Mouse (Mus musculus) thymus, postnatal 4 days (tissue): ENCODE data around the gene Trim40.

Experiments used
- DNase-seq: peaks from one replicate; pipeline ENCODE4 v3.0.0; 2021

The Trim40 gene

GRCm38 (mm10) chr17:36890073-36890903, at the start of gene Trim40:
Gene Trim40, minus strand, starts transcription at chr17:36890123.
- DNase-seq, result no peak

DNA sequence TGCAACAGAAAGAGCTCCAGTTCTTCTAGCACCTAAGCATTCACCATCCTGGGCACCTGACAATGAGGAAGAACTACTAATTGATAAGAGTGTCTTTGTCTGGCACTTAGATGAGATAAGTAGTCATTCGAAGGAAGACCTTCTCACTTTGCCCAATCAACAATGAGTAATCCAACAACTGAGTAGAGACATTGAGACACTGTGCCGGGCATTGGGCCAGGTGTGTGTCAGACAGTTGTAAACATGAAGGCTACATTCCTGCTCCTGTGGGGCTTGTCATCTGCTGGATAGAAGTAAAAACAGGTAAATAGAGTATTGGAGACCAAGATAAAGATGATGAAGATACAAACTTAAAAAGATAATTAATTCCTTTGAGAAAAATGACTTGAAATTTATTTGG, 48.1 kb upstream of the Trim40 start:
- no peak for DNase-seq

GRCm38 (mm10) chr17:36931806-36932205, 41.9 kb upstream of the Trim40 start:
- DNase-seq, result no peak

DNA sequence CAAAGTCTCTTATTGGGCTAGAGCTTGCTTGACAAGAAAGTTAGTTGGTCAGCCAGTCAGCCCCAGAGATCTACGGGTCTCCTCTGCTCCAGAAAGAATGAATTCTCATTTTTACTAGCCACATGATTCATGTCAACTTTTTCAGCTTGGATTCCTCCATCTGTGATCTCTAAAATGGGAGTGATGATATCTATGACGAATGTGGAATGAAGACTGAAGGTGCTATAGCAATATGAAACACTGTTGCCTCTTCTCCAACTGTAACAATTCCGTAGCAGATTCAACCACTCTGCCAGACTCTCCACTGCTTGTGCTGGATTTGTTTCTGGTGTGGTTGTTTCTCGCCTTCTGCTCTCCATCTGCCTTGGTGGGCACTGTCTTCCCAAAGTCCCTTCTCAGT, 41.2 kb upstream of the Trim40 start:
- no peak for DNase-seq

DNA sequence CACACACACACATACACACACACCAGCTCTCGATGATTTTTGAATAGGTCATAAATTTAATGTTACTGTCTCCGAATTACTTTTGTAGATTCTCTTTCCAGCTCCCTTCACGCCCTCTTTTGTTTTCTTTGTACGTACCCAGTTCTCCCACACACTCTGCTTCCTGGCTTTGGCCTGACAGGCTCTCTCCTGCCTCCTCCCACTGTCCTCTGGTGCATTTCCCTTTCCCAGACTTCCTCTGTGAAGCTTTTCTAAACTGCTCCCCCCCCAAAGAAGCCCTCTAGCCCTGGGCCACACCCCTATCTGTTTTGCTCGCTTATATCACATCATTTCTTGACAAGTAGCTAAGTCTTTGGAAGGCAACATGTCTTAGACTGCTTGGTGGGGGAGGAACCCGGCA, 40.3 kb upstream of the Trim40 start:
- no peak for DNase-seq

GRCm38 (mm10) chr17:36929236-36929932, 39.5 kb upstream of the Trim40 start:
- DNase-seq, result no peak

GRCm38 (mm10) chr17:36927496-36928120, 37.7 kb upstream of the Trim40 start:
- no peak for DNase-seq

- DNase-seq, result no peak
Measured at GRCm38 (mm10) chr17:36923491-36923890, 33.6 kb upstream of the Trim40 start.

GRCm38 (mm10) chr17:36922715-36923114, 32.8 kb upstream of the Trim40 start:
- DNase-seq, result no peak

DNA sequence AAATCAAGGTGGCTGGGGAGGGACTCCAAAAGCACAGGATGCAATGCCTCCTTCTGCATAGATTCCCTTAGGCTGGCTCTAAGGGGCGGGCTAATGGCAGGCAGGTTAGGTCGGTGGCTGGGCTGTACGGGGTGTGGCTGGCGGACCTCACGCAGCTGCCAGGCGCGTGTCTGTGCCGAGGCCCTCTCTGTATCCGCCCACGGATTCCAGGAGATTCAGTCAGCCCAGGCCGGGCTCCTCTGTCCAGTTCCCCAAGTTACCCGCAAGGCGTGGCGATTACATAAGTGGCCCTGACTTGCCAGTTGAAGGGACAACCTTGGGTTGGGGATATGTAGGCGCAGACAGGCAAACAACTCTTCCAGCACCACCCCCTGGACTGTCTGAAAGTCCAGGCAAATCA, 30.3 kb upstream of the Trim40 start:
- DNase-seq, result no peak

- DNase-seq, result peak; percentile 90
Measured at GRCm38 (mm10) chr17:36915076-36915475, 25.2 kb upstream of the Trim40 start.

GRCm38 (mm10) chr17:36914108-36914507, 24.2 kb upstream of the Trim40 start:
- DNase-seq, result peak; percentile 91

GRCm38 (mm10) chr17:36912031-36912430, 22.1 kb upstream of the Trim40 start:
- no peak for DNase-seq

DNA sequence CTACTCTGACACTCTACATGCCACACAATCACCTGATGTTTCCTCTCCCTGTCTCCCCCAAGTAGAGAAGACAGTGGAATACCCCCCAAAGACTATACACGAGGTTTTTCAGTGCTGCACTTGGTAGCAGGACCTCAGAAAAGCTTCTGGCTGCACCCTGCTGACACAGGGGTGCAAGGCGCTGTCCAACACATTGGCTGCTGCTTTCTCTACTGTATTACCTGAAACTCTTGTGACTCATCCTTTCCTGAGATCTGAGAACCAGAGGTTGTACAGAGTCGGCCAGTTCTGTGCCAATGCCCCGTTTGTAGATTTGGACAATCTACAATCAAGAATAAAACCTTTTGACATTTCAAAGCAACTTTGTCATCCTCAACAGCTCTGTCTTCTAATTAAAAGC, 19.9 kb upstream of the Trim40 start:
- no peak for DNase-seq

DNA sequence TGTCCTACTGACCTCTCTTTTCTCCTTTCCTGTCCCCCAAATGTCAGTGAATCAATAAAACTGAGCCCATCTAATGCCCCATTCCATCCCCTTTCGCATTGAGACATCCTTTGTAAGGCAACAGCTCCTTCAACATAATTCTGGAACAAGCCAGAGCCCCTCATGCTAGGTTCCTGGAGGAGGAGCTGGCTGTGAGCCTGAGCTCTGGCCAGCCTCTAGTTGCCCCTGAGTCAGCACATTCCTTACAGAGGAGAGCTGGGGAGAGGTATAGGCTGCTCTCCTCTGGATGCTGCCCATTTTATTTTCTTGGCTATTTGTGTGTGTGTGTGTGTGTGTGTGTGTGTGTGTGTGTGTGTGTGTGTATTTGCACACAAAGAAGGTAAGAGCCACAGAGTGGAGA, 18.3 kb upstream of the Trim40 start:
- no peak for DNase-seq

DNA sequence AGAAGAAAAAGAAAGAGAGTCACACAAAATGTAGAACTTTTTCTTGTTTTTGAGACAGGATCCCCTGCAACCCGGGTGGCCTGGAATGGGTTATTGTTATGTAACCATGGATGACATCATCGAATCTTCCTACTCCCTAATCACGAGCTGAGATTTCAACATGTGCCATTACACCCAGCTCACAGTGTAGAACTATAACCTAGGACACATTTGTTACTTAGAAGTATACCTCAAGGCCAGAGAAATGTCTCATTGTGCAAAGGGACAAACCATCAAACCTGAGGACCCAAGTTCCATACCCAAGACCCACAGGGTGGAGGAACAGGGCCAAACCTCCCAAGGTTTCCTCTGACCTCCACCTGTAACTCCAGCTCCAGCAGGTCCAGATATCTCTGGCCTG, 13.7 kb upstream of the Trim40 start:
- no peak for DNase-seq

- no peak for DNase-seq
Measured at GRCm38 (mm10) chr17:36900691-36901090, 10.8 kb upstream of the Trim40 start.

DNA sequence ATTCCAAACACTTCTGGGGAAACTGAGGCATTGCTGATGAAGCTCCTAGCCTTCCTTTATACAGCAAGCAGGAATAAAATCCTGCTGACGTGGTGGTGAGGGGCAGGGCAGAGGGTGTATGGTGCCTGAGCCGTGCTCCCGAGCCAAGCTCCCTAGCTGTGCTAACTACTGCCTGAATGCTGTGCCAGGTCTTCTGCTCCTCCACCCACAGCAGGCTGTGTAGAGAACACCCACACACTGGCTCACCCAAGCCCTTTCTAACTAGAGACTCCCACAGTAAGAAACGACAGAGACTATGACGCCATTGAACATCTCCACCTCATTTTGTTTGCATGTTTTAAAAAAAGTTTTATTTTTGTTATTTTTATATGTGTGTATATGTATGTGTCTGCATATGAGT, 10.1 kb upstream of the Trim40 start:
- DNase-seq, result no peak

DNA sequence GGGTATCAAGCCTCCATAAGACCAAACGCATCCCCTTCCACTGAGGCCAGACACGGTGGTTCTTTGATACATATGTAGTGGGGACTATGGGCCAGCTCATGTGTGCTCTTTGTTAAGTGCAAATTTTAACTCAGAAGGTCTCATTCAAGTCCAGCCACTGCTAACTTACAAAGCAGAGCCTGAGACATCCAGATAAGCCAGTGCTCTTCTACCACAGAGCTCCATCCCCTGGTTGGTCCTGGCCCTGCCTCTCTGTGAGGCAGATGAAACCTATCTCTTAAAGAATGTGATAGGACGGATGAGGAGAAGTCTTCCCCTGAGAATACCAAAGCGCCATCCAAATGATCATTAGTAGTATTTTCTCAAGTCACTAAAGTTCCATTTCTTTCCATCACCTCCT, 9.5 kb upstream of the Trim40 start:
- DNase-seq, result no peak

GRCm38 (mm10) chr17:36897552-36898205, 7.8 kb upstream of the Trim40 start, which contains the start of gene Trim31:
Gene Trim31, plus strand, starts transcription at chr17:36898118.
- no peak for DNase-seq

GRCm38 (mm10) chr17:36897065-36897464, 7.1 kb upstream of the Trim40 start:
- DNase-seq, result no peak

- DNase-seq, result peak; percentile 26
Measured at GRCm38 (mm10) chr17:36896583-36896982, 6.7 kb upstream of the Trim40 start.

DNA sequence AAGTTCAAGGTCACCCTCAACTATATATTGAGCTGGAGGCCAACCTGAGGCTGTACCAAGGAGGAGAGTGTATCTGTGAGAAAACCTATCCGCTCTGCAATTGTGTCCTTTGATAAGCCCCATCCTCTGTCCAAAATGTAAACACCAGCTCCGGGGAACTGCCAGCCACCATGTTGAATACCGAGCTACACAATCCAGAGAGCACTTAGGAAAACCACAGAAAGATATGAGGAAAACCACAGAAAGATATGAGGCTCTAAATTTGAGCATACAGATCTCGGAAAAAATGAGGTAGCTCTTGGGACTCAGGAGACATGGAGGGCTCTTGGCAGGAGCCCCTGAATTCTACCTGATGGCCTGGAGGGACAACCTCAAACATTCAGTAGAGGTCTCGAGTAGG, 3.5 kb upstream of the Trim40 start:
- no peak for DNase-seq
